Mouse (Mus musculus) liver, postnatal 0 days (tissue): ENCODE results near the gene Agap3.

Experiments used
- CTCF ChIP-seq: sonication (generic); IDR thresholded peaks from 2 replicates; pipeline ENCODE4 v1.5.1; 2016; ENCODE audit warnings: antibody characterized with exemption, low read depth
- EP300 ChIP-seq: IDR thresholded peaks from 2 replicates; pipeline ENCODE4 v1.6.1; 2016; ENCODE audit warnings: antibody characterized with exemption, low read depth, mild to moderate bottlenecking

DNA sequence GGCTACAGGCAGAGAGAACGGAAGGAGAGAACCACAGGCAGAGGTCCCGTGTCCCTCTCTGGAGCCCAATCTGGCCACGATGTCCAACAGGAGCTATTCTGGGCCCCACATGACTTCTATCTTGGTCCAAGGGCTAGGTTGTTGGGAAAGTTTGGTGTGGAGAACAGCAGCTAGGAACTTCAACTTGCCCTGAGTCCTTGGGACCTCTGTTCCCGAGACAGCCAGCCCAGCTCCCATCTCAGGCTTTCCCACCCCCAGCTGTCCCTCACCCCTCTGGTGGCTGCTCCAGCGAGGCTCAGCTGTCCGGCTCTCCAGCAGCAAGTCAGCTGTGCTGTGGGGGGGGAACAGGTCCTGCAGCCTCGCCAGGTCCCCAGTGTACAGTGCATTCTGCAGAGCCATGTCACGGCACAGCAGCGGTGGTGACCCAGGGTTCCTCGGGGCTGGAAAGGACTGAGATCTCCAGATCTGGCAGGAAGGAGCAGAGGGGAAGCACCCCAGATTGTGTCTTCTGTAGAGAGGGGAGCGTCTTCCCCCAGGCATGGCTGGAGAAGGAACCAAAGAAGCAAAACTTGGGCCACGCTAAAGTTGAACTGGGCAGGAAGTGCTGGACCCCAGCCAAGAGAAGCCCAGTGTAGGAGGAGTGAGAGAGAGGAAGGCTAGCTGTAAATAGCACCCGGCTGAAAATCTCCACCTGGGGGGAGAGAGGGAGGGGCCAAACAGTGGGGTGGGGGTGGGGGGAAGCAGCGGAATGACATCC, 88.6 kb downstream of the Agap3 start, which contains the start of gene Asb10:
- TF ChIP-seq CTCF, result no peak
- no peak for TF ChIP-seq EP300
